Mouse (Mus musculus) mature B cell (primary cell): ENCODE measurements around the gene Fars2.

ENCODE experiments used
- in situ Hi-C: fragments of 300-500 bp; cut with MboI; formaldehyde crosslinking; loops from 2 replicates; pipeline ENCODE4 v1.14.3; 2019

Gene Fars2

DNA sequence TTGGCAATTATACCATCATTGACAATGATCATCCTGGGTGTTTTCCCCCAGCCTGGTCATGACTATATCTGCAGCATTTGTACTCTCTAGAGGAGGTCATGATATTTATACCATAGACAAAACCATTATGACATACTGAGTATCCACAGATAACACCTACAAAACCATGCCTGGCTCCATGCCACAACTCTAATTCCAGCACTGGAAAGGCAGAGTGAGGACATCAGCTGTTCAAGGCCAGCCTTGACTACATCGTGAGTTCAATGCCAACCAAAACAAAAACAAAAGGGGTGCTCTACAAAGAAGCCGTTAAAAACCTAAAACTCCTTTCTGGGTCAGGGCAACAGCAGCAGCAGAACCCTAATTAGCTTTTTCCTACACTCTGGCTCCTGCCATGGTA, 392.9 kb downstream of the Fars2 start:
- in situ Hi-C loops = no loop called here

DNA sequence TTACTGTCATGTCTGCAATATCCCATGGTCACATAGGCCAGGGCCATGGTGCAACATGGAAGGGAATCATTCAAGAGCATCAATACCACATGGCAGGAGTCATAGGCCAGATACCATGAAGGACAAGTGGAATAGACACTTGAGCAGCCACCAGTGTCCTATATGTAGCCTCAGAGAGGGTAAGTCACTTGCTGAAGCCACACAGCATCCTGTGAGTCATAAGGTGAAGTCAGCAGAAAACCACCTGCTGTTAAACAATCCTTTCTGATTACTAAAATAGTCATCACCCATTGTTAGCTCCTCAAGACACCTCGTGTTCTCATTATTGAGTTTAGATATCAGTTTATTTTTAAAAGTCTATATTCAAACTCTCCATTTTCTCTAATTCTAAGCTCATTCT, 395.9 kb downstream of the Fars2 start:
- in situ Hi-C loops = no loop called here

DNA sequence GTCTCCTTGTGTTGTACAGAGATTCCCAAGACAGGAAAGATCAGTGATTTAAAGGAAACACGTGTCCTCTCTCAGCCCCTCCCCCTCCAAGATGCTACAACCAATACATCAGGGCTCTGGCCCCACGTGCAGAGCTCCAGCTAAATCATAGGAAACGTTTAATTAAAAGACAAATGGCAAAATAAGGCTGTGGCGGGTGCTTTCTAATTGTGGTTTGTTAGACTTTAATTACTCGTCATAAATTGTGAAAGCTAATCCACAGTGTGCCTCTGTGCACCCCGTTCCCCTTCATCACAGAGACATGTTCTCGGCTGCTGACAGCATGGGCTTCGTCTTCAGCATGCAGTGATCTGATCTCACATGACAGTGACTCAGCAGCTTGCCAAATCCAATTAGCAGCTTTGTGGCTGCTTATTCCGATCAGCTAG, 400.9 kb downstream of the Fars2 start:
- in situ Hi-C loops = no loop called here

DNA sequence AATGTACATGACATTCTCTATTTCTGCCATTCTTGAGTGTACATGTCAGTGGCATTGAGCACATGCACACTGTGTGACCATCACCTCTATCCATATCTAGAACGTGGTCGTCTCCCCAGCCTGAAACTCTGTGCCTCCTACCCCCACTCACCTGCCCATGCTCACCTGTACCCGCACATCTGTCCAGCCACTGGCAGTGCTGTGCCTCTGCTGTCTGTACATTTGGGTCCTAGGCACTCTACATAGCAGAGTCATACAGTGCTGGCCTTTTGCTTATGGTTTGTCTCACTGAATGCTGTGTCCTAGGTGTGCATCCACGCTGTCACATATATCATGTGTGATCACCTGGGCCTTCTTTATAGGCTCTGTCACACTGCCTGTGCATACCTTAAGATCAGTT, 410.5 kb downstream of the Fars2 start:
- in situ Hi-C loops = no loop called here

DNA sequence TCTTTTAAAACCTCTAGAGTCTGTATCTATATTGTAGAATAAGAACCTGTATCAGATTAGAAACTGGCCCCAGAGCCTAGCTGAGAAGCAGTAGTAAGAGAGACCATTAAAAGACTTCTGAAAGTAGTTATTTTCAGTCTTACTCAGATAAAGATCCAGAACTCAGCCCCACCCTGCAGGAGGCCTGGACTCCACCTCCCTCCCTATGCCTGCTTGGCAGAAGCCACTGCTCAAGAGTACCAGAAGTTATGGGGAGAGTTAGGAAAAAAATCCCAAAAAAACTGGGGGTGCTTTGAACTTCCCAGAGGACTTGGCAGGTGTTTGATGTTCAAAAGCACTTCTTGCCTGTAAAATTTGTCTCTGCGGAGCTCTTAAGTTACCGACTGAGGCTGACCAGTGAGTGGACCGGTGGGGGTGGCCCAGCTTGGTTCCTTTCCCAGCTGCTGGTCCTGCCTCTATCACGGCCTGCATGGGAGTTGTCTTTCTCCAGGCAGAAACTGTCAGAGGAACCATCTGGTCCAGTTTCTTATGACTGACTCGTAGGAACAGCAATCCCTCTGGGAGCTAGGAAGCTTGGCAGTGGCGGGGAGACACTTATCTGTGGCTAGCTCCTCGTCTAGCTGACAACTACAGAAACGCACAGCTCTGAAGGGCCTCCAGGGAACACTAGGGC, 411.1 kb downstream of the Fars2 start:
- in situ Hi-C loops = no loop called here

DNA sequence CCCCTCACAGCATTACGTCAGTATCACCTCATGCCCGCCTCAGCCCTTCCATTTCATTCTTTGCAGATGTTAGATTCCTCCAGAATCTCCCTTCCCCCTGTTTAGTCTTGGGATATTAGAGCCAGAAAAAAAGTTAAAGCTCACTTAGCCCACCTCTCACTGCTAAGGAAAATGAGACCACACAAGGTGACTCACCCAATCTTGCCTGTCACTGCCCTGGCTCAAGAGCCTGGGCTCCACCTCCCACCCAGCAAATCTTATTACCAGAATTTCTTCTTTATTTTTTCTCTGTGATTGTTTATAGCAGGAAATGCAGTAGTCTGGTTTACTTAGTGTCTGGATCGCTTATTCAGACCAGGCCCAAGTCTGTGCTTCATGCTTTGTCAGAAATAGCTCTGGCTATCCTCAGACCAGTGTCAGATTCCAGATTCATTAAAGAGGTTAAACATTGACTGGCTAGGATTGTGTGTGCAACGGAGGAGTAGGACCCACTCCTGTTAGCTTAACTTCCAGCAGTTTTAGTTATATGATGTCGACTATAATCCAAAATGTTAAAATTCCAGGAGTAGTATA, 412.3 kb downstream of the Fars2 start:
- in situ Hi-C loops = no loop called here

DNA sequence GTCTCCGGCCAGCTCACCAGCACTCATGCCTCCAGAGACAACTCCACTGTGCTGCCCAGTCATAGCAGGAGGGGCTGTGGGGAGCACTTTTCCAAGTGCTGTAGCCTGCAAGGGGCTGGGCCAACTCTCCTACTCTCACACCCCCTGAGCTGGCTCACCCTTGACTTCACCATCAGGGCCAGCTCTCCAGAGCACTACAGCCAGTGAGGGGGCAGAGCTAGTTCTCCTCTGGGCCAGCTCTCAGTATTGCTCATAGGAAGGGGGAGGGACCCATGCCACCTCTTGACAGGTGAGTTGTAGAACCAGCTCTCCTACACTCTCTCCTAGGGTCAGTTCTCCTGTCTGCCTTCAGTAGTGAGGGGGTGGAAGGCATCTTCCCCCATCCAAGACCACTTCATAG, 413.6 kb downstream of the Fars2 start:
- in situ Hi-C loops = no loop called here

DNA sequence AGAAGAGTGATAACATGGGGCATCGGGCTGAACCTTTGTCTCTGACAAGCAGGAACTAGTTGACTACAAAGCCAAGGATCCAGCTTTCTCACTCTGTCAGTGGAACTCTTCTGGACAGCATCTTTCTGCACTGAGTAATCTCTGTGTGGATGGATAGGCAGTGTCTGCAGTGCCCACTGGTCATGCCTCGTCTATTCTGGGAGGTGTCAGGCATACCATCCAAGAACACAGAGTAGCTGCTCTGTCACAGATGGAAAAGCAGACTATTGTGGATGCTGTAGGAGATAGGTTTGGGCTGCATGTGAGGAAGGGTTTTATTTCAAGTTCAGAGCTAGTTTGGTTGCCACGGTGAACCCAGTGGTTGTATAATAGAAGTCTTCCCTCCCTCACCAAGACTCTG, 414.7 kb downstream of the Fars2 start:
- in situ Hi-C loops = no loop called here

DNA sequence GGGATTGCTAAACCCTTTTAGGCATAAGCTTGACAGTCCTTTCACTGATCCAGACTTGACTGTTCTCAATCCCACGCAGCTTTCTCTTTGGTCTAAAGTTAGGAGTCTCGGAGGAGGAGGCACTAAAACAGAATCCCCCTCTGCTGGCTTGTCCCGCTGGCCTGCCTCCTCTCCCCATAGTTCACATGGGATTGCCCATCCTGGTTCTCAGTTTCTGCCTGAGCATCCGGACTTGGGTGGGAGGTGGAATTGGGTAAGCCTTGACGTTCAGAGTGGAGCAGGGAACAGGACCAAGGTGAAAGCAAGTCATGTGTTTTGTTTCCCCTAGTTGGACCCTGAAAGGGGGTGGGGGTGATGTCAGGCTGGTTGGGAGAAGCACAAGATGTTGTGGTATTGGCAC, 415.9 kb downstream of the Fars2 start:
- in situ Hi-C loops = no loop called here

DNA sequence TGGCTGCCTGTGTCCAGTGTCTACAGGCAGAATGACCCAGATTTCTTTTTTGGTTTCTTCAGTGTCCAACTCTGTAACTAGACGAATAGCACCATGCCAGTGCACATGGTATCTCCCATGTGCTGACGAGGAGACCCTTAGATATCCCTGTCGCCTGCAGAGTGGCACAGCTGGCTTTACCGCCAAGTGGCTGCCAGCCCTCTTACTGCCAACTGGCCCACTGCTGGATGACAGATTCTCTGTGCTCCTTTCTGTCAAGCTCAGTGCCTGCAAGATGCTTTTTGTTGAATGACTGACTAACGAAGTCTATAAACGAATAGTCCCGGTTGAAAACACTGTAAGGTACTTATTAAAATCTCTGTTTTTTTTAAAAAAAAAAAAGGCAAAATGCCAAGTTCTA, 416.3 kb downstream of the Fars2 start:
- in situ Hi-C loops = no loop called here

DNA sequence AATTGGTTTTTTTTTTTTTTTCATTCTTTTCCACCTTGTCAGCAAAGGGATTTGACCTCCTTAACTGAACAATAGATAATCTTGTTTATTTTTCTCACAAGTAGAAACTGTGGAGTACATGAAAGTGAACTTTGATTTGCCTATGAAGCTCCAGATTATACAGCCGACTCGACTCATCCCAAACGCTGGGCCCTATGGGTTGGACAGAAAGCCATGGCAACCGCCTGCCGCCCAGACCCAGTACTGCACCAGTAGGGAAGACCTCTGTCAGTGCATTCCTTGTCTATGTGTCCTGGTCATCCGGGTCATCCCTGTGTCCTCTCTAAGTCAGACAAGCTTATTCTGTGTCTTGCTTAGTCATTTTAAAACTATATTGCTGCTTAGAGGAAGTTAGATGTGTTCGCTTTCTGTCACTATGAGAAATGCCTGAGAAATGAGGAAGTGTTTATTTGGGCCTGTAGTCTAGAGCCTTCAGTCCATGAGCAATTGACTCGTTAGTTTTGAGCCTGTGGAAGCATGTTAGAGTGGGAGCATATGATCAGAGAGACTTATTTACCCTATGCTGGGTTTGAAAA, 416.8 kb downstream of the Fars2 start:
- in situ Hi-C loops = no loop called here

DNA sequence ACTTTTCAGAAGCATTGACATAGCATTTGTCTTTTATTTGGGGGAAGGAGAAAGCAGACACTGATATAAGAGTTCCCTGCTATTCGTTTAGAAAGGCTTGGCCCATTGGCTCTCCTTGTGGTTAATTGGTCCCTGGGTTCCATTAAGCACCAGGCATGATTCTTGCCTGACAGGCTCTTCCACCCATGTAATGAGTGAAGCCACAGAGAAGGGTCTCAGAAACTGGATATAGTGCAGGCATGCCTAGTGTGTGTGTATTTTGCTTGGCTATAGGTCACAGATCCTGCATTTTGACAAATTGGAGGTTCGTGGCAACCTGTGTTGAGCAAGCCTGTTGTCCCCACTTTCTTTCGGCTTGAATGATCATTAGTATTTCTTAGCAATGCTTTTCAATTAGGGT, 420.4 kb downstream of the Fars2 start:
- in situ Hi-C loops = no loop called here

DNA sequence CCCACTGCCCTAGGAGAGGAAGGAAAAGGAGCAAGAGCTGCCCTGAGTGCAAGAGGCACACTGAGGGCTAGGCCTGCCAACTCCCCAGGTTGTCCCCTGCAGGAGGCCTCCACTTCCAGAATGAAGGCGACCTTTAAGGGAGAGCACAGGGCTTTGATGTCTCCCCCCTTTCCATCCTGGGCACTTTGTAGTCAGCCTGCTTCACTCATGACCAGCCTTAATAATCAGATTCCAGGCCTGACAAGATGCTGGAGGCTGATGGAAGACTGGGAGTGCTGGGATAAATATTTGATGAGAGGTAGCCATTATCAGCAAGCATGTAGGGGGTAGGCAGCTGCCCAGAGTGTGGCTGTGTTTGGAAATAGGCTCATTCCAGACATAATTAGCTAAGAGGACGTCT, 421.2 kb downstream of the Fars2 start:
- in situ Hi-C loops = no loop called here

DNA sequence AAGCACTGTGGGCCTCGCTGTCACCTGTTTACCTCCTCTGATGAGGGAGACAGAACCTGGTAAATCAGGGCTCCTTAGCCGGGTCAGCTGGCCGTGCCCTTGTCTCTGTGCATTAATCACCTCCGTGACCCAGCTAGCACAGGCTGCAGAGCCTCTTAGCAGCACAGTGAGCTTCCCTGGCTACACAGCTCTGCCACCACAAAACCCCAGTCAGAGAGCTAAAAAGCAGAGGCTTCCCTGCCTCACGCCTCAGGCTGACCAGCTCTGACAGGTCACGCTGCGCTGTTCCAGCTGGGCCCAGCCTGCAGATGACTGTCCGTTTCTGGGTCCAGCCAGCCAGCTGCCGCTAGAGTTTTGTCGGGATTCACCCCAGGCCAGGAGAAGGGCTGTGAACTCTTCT, 423.0 kb downstream of the Fars2 start:
- in situ Hi-C loops = no loop called here

DNA sequence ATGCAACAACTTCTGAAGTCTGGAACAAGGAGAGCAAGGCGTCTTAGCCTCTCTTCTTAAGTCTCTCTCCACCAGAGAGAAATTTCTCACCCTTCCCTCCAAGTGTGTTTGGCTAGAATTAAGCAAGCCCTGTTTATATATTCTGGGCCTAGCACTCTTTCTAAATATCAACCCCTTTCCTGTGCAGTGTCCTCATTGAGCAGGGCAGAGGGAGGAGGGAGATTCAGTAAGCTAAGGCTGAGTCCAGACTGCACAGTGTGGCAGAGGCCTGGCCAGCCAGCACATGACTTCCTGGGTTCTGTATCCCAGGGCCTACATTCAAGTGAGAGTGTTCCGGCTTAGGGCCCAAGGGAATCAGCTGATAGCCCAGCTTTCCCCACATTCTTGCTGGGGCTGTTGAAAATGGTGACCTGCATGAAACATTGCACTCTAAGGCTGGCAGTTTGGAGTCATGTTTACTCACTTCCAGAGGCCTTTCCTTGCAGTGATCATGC, 424.1 kb downstream of the Fars2 start:
- in situ Hi-C loops = no loop called here

DNA sequence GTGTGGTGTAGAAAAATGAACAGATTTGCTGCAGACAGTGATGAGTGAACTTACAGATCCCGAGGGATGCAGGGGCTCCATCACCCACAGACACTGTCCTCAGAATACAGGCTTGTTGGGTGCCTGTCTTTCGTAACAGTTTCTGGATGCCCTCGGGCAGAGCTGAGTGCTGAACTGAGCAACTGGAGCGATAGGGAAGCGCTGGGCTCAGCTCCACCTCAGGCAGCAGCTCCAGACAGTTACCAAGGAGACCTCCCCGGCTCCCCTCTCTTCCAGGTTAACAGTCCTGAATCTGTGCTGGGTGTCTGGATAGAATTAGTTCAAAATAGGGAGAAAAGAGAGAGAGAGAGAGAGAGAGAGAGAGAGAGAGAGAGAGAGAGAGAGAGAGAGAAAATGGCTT, 433.5 kb downstream of the Fars2 start:
- in situ Hi-C loops = no loop called here

DNA sequence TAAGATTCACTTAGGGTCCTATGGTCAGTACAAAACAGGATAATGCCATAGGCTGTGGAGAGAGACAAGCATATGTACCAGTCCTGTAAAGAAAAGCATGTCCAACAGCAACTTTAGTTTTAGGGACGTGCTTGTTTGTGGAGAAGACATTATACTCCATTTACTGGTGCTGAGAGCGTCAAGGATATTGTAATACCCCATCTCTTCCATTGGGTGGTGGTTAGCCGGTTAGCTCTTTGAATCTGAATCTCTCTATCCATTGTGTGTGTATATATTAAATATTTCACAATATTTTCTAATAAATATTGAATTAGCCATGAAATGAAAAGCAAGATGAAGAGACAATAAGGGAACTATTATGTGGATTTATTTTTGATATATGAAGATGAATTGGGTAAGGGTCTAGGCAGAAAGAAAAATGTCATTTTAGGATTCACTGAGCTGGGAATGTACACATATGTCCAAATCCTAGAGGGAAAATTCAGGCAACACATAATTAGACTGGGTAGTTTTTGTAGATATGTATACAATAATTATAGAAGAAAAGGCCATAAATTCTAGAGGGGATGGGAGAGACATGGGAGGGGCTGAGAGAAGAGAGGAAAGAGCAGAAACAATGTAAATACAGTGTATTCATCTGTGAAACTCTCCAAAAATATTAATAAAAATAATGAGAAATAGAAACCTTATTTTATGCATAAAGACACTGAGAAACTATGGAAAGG, 435.5 kb downstream of the Fars2 start:
- in situ Hi-C loops = no loop called here

DNA sequence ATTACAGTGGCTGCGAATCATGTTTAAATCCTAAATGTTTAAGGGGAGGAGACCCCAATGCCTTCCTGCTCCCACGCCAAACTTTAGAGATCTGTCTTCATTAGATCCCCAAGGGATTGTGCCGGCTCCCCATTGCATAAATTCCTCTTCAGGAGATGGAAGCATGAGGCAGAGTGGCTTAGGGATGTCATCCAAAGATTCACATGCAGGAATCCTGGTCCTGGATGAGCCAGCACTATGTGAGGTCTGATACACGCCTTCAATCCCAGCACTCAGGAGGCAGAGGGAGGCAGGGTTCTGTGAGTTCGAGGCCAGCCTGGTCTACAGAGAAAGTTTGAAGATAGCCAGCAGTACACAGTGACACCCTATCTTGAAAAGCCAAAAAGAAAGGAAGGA, 436.0 kb downstream of the Fars2 start:
- in situ Hi-C loops = no loop called here

DNA sequence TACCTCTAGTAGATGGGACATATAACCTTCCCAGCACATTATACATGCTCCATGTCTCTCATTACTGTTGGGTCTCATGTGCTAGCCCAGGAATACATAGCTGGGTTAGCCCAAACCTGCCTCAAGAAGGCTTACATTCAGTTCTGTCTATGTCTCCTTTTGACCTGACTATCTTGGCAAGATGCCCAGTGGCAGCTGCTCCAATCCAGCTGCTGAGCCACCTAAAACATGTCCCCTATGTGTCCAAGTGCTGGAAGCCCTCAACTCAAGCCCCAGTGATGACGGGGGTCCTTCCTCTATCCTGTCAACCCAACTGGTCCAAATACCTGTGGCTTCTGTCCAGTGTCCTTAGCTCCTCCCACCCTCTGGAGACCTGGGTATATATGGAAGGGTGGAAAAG, 437.5 kb downstream of the Fars2 start:
- in situ Hi-C loops = no loop called here

DNA sequence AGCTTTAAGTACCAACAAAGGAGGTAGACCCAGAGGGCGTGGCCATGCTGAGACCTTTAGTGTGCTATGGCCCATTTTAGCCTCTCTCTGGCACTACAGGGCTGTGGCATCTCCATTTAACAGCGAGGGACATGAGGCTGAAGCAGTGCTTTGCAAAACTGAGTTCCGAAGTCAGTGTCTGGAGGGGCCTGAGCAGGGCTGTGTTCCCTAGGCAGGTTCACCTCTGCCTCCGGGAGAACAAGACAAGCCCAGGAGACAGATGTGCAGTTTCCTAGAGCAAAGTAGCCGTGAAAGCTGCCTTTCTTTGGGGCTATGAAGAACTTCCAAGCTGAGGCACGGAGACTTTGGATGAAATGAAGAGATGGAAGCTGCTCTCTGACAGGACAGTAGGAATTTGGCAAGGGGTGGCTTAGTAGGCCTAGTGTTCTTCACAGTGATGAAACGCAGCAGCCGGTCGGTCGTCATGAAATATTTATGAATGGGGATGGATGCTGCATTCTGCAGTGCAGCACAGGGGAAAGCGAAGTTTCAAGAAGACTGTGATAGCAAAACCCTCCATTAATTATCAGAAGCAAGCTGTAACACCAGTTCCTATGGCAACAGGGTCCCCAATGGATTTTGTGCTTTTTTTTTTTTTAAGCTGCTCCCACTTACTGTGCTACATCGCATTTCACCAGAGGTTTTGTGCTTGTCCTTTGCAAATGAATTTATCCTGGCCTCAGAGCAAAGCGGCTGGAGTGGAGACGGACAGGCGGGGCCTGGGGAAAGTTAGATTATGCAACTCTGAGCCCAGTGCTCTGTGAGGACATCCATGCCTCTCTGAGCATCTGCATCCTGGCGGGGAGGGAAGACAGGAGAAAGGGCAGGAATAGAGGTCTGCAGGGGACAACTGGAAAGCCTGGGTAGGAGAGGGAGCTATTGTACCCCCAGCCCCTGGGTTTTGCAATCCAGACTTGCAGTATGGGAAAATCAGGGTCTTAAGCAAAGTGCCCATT, 445.5 kb downstream of the Fars2 start:
- in situ Hi-C loops = no loop called here

DNA sequence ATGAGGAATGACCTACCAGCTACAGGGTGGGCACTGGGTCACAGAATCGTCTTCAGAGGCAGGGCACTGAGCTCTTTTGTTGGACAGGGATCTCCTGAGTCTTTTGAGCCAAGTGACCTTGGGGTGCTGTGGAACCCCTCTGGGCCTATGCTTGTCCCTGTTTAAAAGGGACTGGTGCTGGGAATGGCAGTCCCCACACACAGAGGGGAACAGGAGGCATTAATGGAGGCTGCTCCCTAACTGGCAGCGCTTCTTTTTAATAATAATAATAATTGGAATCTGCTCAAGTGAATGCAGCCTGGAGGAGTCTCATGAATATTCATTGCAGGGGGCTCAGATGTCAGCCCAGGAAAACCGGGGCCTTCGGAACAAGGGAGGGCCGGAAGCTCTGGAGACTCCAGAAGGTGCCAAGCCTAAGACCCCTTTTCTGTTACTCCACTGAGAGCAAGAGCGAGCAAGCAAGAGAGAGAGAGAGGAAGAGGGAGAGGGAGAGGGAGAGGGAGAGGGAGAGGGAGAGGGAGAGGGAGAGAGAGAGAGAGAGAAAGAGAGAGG, 447.6 kb downstream of the Fars2 start:
- in situ Hi-C loops = no loop called here
